Mouse (Mus musculus) ovary, postnatal 10 days (tissue): ENCODE data around the gene Nt5dc2.

Source experiments
- DNase-seq: peaks from one replicate; pipeline ENCODE4 v3.0.0; 2022; ENCODE audit warnings: low spot score

Nt5dc2 gene

DNA sequence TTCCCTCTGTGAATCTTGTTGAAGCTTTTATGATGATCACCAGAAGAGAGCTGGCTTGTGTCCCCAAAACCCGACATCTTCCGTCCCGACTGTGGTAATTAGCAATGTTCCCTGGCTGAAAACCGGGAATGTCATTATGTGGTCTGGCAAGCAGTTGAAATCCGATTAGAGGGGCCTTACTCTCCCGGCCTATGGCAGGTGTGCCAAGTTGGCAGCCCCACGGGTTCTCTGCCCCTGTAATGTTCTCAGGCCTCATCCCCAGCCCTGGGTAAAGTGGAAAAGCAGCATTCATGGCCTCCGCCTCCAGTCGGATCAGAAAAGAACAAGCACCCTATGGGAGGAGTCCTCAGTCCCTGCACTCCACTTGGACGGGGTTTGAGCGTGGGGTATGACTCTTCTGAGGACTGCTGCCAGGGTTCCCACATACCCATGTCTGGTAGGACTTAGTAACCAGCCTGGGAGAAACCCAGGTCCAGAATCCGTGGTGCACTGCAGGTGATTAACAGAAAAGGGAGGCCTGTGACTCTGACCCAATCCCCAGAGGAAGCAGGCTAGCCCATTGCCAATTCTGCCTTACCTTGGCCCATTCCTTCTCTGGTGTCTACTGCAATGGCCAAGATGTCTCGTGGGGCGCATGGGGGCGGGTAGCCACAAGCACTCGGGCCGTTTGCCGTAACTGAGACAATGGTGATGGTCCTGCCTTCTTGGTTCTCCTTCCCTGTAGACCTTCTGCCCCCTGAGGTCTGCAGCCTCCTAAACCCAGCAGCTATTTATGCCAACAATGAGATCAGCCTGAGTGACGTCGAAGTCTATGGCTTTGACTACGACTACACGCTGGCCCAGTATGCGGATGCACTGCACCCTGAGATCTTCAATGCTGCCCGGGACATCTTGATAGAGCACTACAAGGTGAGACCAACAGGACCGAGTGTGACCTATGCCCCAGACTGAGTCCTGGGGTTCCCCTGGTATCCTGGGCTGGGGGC, 3.5 kb downstream of the Nt5dc2 start:
- no peak for DNase-seq

GRCm38 (mm10) chr14:31135495-31136410, 4.9 kb downstream of the Nt5dc2 start:
- no peak for DNase-seq

DNA sequence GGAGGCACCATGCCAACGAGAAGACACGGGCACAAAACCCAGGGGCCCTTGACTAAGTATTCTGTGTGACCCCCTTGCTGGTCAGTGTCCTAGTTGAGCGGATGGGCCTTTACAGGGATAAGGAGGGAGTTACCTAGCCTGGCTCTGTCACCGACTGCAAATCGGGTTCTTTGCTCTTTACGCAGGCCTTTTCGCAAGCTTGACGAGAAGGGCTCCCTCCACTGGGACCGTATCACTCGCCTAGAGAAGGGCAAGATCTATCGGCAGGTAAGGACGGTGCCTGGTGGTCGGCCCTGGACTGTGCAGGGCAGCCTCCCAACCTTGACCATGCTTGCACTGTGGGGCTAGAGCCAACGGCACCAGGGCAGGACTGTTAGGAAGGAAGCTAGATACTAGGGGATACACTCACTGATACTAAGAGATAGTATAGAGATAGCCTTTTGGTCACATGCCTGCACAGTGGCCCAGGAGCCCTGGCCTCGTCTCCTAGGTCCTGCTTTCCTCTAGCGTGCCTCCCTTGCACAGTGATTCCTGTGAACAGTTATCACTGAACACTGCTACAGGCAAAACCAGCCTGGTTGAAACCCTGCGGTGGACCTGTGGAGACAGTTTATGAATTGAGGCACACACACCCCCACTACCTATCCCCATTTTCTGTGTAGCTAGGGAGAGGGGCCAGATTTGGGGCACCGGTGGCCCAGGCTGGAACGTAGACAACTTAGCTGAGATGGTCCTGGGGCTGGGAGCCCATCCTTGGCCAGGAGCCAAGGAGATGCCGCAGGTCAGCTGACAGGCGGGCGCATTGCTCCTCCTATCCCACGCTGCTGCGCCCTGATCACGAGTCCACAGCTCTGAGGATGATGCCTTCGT, 5.8 kb downstream of the Nt5dc2 start:
- no peak for DNase-seq

- no peak for DNase-seq
Observed at GRCm38 (mm10) chr14:31137281-31137595, 6.4 kb downstream of the Nt5dc2 start.

DNA sequence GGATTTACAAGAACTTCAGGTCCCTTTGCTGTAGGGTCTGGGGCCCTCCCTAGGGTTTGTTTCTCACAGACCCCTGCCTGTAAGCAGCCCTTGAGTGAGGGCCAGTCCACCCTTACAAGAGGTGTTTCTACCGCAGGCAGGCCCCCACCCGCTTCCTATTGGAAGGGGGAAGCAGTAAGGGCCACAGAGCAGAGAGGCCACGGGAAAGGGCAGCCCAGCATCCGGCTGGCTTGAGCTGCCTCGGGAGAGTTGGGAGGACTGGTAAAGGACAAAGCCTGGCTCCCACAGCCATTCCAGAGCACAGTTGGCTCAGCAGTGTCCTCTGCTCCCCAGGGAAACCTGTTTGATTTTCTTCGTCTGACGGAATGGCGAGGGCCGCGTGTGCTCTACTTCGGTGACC, 6.9 kb downstream of the Nt5dc2 start:
- DNase-seq: no peak

- DNase-seq: no peak
Observed at GRCm38 (mm10) chr14:31138219-31138896, 7.5 kb downstream of the Nt5dc2 start.

DNA sequence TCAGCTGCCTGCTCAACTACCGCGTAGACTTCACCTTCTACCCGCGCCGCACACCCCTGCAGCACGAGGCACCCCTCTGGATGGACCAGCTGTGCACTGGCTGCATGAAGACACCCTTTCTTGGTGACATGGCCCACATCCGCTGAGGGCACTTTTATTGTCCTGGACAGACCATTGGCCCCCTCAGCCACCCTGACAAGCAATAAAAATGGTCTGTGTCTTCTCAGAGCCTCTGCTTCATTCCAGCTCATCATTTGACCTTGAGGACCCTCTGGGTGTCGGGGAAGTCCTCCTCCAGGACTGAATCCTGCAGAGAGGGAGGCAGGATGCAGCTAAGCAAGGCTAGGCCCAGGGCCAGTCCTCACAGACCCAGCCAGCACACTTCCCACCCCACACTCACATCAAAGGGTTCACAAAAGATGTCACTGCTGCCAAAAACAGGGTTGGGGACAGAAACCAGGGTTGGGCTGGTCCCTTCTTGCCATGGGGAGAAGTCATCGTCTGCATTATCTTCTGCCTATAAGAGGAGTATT, 8.1 kb downstream of the Nt5dc2 start:
- DNase-seq: no peak

DNA sequence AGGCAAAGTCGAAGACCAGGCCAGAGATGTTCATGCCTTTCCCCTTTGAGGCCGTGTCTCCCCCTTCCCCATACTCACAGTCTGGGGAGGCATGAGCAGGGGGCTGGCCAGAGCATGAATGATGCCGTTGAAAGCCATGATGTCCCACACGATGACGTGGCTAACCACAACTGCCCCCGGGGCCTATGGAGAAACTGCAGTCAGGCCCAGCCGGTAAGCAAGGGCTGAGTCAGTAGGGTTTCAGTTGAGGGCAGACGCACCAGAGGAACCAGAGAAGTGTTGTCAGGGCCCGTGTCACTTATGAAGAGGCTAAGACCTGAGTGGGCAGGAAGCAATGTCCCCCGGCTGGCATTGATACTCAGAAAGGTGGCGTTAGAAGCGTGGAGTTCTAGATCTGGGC, 8.8 kb downstream of the Nt5dc2 start:
- no peak for DNase-seq

- no peak for DNase-seq
Observed at GRCm38 (mm10) chr14:31140141-31140540, 9.3 kb downstream of the Nt5dc2 start.

GRCm38 (mm10) chr14:31141011-31141410, 10.2 kb downstream of the Nt5dc2 start:
- no peak for DNase-seq

GRCm38 (mm10) chr14:31145694-31146093, 14.8 kb downstream of the Nt5dc2 start:
- DNase-seq: no peak

- DNase-seq: no peak
Observed at GRCm38 (mm10) chr14:31160196-31161150, 29.6 kb downstream of the Nt5dc2 start.

- DNase-seq: no peak
Observed at GRCm38 (mm10) chr14:31161191-31161590, 30.3 kb downstream of the Nt5dc2 start.

- no peak for DNase-seq
Observed at GRCm38 (mm10) chr14:31161638-31162037, 30.8 kb downstream of the Nt5dc2 start.

GRCm38 (mm10) chr14:31164067-31164466, 33.2 kb downstream of the Nt5dc2 start:
- DNase-seq: no peak

DNA sequence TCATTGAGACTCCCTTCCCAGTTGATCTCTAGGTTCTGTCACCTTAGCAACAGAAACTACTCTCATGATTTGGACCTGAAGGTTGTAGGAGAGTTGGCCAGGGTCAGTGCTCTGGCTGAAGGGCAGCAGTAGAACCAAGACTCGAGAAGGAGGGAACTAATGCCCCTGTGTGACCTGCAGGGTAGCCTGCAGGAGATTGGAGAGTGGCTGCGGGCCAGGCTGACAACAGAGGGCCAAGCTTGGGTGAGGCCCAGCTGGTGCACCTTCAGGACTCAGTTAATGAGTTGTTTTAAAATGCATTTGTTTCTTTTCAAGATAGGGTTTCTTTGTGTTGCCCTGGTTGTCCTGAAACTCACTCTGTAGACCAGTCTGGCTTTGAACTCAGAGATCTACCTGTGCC, 34.2 kb downstream of the Nt5dc2 start:
- DNase-seq: no peak

DNA sequence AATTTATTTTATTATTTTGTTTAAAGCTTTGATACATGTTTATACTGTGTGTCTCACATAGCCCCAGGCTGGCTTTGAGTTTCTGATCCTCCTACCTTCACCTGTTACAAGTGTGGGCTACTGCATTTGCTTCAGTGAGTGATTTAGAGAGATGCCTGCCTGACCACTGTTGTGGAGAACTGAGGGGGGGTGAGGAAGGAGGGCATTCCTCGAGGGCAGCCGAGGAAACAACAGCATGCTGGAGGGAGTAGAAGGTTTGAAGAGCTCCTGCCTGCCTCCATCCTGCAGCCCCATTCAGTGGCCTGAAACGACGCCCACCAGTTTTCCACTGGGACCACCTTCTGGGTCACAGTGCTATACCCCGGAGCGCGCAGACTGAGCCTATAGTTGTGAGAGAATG, 34.6 kb downstream of the Nt5dc2 start:
- no peak for DNase-seq

DNA sequence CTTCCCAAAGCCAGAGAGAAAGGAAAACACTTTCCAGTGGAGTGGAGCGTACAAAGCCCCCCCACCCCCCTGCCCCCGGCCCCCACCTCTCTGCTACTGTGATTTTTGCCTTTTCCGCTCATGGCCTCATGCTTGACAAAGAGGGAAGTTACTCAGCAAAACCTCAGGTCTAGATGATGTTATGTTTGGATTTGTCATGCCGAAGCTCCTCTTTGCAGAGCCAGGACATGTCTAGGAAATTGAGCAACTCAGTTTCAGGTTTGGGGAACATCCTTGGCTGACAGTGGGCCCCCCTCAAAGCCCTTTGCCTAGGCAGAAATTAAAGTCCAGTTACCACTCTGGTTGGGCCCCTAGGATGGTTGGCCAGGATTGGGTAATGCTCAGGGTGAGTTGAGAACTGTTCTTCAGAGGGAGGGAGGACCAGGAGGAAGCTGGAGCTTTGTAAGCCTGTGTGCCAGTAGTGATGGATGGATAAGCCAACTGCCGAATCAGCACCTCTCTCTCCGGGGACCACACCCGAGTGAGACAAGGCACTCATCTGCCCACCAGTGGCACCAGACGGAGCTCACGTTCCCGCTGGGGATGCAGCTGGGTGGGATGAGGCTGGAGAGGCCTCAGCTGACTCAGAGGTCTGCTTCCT, 35.3 kb downstream of the Nt5dc2 start:
- DNase-seq: no peak

- no peak for DNase-seq
Observed at GRCm38 (mm10) chr14:31166827-31167226, 36.0 kb downstream of the Nt5dc2 start.
